Mouse (Mus musculus) layer of hippocampus, adult 11-12 months (tissue): Measurements from ENCODE around the gene Srgap3.

Experiments
- DNase-seq: peaks from one replicate; pipeline ENCODE4 v3.0.0; 2022; ENCODE audit warnings: low spot score

Srgap3 gene

DNA sequence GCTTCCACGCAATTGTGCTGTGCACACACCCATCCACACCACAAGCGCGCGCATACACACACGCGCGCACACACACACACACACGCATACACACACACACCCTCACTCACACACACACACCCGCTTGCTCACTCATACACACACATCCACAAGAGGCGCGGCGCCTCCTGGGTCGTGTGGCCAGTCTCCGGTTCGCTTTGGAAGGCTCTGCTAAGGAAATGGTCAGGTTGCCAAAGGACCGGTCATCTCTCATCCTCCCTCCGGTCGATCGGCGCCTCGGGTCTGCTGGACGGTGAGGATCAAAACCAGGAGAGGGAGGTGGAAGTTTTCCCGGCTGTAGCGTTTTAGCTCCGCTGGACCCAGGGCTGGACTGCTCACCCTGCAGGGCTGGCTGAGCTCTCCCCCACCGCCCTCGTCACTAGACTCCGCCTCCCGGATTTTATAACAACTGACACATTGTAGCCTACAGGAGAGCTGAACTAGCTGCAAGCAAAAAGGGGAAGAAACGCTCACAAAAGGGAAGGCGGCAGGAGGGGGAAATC is at the start of gene Srgap3:
Gene Srgap3 (minus strand): TSS at position 372 of the 542 bp plus-strand sequence.
- DNase-seq = peak; percentile 90

DNA sequence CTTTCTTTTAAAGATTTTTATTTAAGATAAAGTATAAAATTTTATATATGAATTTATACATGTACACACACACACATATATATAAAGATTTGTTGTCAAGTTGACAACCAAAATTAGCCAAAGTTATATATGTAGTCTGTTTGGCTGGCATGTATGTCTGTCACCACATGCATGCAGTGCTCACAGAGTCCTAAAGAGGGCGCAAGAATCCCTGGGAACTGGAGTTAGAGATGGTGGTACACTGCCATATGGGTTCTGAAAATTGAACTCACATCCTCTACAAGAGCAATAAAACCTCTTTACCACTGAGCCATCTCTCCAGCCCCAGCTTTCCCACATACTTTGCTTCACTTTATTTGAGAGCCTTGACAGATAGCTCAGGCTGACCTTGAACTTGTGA is 48.6 kb upstream of the Srgap3 start:
- DNase-seq = no peak

DNA sequence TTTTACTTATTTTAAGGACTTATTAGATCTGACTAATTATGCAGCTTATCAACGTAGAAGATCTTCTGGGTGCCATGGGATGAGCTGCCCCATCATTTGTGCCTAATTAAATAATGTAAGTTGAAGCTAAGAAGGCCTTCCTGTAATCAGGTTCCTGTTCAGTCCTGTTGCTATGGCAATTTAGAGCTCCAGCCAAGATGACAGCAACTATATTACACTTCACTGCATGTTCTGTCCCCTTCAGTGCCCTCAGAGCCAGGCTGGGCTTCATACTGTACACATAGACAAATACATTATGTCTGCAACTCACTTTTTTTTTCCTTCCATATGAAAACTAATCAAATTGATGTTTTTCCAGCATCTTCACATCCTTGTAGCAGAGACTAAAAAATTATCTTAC is 43.1 kb upstream of the Srgap3 start:
- no peak for DNase-seq

DNA sequence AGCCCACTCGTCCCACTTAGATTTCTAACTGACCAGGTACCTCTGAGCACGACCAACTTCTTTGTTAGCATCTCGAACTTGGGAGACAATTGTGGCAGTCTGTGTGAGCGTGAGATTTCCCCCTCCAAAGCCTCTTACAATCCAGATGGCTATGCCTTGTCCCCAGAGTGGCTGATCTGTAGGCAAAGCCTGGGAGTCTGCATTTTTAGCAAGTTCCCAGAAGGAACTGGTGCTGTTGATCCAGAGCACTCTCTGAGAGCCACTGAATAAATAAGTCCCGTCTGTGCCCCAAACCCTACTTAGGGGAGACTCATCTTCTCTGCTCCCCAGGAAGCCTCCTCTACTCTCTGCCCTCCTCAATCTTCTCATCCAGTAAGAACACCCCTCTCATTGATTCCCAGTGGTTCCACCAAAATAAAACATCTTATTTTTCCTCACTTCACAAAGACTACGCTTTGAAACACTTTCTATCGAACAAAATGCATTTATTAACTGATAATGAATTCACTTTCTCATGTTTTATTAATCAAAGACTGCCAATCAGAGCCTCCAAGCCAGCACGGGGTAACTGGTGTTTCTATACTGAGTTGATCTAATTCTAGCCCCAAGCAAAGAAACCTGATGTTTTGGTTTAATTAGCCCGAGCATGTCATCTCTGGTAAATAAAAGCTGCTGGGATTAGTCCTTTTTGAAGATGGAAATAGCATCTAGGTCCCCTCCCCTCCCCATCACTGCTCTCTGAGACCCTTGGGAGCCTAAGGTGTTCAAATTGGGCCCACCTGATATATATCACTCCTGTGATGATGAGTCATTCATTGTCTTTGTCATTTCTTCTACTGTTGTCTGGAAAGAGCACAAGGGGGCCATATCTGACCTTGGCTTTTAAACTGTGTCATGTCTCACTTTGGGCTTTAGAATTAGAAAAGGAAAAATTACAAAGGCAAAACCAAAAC is 38.6 kb upstream of the Srgap3 start:
- no peak for DNase-seq

DNA sequence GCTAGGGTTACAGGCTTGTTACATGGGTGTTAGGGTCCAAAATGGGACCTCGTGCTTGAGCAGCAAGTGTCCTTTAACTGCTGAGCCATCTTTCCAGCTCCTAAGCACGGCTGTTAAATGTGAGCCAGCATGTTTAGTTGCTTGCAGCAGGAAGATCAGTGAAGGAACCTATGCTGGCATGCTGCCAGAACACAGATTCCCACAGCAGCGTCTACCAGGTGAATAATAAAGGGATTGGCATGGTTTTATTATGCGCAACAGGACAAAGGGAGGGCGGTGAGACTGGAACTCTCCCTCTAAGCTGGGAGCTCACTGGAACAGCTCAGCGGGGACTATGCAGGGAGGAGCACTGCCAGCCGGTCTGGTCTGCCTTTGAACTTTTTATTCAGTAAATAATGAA is 35.2 kb upstream of the Srgap3 start:
- DNase-seq = no peak

DNA sequence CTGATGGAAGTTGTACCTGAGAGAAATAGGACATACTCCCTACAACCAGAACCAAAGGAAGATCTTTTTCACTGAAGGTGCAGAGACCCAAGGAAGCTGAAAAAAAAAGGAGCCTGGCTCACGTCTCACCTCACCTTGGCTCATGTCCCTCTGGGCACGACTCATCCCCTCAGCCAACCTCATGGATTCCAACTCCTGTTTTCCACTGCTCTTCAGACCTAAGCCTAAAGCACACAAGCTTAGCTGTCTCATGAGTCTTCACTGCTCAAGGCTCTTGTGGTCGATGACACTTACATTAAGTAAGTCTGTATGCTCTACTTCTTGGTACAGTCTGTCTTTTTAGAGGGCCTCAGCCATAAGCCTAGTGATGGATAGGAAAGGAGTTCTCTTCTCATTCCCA is 31.9 kb upstream of the Srgap3 start:
- DNase-seq = no peak

DNA sequence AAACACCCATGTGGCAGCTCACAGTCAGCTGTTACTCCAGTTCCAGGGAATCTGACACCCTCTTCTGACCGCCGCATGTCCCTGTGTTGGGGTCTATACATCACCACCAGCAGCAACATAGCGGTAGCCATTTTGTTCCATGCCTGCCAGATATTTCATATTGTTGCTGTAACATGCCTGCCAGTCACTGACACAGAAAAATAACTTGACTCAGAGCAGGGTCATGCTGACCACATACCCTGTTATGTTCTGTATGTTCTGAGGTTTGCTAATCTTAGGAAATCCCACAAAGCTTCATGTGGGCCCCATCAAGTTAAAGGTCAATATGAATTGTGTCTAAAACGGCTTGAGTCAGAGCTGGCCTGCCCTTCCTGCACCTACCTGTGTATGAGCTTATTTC is 30.2 kb upstream of the Srgap3 start:
- no peak for DNase-seq

DNA sequence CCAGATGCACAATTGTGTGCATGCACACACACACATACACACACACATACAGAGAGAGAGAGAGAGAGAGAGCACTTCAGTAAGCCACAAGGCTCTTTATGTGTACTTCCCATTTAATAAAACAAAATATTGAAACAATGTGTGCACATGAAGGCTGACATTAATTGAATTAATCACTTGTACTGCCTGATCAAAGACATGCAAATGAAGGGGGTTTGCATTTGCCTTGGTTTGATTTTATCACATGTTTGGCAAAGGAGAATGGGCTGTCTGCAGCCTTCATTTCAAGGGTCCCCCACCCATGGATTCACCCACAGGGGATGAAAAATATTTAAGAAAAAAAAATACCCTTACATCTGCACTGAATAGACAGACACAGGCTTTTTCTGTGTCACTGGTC is 29.5 kb upstream of the Srgap3 start:
- DNase-seq = no peak

DNA sequence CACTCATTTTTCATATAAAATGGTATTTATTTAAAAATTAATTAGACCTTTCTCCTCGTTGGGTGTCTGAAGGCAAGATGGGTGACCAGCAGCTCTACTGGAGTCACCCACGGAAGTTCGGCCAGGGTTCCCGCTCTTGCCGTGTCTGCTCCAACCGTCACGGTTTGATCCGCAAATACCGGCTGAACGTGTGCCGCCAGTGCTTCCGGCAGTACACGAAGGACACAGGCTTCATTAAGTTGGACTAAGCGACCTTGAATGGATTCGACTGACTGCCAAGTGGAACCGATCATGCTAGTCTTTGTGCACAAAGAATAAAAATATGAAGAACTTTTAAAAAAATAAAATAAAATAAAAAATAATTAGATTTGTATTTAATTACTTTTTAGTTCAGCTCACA is 29.1 kb upstream of the Srgap3 start:
- no peak for DNase-seq

DNA sequence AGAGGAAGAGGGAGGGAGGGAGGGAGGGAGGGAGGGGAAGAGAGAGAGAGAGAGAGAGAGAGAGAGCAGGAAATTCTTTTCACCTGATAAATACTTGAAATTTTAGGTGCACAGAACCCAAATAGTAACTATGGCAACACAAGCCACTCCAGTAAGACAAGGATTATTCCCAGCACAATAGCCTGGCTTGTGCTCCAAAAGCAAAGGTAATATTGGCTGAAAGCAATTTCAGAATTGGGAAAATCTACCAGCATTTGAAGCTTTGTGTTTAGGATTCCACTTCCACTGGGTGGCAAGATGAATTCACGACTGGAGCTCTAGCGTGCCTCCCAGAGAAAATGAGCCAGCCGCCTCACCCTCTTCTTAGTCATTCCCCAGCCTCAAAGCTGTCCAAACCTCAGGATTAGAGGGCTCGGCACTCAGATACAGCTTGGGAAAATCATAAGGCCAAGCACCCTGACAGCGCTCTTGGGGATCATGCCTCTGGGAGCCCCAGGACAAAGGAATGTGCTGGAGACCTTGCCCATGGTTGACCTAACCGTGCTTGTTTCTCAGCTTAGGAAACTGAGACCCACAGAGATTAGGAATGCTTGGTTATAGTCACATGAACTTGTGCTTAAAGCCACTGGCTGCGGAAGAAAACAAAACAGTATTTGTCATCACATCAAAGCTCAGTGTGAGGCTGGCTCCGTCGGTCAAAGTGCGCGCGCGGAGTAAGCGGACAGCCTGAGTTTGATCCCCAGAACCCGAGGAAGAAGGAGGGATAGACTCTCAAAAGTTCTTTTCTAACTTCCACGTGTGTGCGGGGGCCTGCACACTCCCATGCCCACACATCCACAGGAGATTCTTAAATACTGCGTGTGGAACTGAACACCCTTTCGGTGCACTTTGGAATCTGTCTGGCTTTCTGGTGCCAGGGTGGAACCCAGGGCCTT is 27.0 kb upstream of the Srgap3 start:
- DNase-seq = no peak

DNA sequence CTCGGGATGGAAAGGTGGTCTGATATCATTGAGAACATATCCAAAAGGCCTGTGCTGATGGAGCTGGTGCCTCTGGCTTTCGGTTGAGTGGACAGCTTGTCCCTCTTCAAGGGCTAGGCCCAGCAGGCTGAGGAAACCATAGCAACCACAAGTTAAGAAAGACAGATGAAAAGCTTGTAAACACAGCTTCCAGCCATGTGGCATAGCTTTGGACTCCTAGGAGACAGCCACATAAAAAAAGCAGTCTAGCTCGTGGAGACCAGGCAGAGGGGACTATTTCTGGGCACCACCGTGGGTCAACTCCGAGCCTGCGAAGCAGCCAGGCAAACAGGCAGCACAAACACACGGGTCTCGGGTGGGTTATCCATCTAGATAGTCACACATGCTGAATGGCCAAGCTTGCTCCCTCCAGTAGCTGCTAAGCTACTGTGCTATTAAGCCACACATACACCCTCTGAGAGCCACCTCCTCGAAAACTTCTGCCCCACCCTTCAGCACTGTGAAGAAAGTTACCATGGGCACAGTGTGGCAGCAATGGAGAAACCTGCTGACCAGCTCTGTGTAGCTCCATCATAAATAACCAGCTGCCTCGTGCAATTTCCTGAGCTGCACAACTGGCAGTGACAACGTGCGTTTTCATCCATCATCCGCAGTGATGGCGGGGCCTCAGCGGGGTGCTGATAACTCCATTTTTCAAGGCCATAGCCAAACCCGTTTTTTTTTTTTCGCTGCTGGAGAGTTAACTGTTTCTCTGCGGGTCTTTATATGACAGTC is 26.0 kb upstream of the Srgap3 start:
- DNase-seq = peak; percentile 57

DNA sequence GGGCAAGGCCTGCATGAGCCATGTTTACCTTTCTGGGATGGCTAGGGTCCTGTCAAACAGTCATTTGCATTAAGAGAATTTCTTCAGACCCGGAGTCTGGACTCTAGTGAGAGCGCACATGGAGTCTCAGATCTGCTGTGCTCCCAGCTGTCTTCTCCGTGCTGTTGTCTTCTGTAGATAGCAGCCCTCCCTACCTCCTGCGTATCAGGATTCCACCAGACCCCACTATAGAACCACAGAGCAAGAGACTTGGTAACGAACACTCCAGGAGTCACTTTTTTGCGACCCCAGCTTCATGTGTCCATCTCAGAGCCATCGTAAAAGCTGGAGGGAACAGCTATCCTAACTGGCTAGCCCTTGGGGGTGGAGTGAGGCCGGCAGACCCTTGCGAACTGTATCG is 25.1 kb upstream of the Srgap3 start:
- no peak for DNase-seq

DNA sequence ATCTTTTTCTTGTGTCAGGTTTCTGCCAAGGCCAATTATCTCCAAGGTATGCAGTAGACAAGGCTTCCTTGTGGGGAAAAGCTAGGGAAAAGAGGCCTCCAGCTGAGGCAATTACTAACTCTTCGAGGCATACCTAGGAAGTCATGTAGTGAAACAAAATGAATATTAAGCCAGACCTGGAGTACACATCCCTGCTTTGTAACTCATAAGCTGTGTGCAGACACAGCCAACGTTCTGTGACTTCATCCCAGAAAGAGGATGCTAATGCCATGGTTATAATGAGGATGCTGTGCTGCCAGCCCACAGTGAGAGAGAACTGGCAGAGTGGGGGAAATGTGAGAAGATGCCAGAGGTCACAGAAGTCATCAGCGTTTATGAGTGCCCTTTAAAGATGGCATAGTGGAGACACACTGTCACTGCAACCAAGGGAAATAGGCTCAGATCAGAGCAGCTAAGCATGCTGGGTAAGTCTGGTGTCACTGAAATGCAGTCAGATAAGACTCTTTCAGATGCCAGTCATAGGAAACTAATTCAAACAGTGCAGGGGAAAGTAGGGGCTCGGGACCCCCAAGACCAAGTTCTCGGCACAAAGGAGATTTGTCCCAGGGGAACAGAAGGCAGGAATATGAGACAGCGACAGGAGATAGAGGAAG is 24.2 kb upstream of the Srgap3 start:
- DNase-seq = no peak

DNA sequence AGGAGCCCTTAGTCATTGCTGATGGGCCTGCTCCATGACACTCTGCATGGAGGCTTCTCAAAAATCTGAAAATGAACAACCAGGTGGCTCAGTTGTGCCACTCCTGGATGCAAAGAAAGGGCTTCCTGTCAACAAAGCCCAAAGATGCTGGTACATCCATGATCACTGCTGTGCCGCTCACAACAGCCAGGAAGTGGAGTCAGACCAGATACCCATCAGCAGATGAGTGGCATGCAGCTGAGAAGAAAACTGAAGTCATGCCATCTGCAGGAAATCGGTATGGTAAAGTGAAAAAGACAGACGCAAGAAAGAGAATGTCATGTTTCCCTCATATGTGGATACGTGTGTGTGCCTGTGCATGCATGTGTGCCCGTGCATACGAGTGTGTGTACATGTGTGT is 20.3 kb upstream of the Srgap3 start:
- DNase-seq = no peak

DNA sequence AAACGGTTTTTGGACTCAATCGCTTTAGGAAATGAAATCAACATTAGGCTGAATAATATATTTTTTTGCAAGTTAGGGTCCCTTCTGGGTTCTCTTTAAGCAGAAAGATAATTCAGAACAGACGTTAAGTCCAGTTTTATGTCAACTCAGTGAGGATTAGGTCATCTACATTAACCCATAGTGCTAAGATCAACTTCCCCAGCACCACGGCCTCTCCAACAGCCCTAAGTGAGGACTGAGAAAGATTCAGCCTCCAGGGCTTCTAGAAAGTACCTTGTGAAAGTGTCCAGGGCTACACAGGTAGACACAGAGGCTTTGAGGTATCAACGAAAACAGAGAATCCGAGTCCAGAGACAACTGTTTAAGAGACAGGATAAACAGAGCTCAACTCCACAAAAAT is 11.3 kb upstream of the Srgap3 start:
- no peak for DNase-seq

DNA sequence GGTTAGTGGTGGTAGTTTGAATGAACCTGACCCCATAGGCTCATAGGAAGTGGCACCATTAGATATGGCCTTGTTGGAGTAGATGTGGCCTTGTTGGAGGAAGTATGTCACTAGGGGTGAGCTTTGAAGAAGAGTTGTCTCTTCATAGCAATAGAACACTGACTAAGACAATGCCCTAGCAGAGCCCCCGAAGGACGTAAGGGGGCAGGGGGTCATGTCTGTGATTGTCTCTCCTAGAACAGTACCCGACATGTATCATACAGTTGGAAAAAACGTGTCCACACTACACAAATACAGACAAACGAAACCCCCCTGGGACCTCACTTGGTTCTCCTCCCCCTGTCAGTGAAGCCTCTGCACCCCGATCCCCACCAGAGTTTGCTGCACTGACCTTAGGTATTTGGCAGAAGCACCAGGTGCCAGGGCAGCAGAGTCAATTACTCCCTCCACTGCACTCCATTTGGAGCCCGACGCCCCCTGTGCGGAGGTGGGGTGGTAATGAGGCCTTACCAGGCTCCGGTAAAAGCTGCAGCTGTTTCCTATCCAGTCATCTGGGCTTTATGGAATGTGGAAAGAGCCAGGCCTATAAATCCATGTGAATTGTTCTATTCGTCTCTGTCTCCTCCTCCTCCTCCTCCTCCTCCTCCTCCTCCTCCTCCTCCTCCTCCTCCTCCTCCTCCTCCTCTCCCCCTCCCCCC is 10.7 kb upstream of the Srgap3 start:
- no peak for DNase-seq

DNA sequence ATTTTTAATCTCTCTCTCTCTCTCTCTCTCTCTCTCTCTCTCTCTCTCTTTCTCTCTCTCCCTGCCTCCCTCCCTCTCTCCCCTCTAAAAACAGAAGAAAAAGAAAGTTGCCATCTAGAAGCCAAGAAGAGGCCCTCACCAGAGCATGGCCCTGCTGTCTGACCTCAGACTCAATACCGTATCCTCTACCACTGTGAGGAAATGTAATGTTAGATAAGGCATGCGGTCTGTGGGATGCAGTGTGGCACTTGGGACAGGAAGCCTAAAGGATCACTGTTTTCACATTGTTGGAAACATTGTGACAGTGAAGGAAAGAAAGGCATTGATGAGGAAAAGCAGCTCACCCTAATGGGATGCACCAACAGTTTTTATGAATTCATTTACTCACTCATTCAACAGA is 8.7 kb upstream of the Srgap3 start:
- no peak for DNase-seq

DNA sequence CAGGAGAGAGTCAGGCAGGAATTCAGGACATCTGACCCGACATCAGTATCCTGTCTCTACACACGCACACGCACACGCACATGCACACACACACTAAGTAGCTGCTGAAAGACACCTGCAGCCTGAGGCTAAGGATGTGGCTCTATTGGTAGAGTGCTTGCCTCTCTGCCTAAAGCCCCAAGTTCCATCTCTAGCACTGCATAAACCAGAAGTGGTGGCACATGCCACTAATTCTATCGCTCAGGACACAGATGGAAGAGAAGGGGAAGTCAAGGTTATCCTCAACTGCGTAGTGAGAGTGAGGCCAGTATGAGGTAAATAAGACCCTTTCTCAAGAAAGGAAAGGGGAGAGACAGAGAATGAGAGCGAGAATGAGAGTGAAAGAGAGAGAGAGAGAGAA is 6.8 kb upstream of the Srgap3 start:
- no peak for DNase-seq

DNA sequence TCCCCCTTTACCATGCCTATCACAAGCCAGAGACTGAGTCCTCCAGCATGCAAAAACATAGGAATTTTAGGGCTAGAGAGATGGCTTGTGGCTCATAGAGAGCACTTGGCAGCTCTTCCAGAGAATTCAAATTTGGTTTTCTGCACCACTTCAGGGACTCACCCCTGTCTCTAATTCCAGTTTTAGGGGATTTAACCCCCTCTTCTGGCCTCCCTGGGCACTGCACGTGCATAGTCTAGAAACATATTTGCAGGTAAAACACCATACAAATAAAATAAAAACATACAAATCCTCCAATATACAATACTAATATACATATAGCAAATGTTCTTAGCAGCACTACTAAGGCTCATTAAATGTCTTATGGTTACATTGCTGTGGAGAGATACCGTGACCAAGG is 4.2 kb upstream of the Srgap3 start:
- DNase-seq = no peak

DNA sequence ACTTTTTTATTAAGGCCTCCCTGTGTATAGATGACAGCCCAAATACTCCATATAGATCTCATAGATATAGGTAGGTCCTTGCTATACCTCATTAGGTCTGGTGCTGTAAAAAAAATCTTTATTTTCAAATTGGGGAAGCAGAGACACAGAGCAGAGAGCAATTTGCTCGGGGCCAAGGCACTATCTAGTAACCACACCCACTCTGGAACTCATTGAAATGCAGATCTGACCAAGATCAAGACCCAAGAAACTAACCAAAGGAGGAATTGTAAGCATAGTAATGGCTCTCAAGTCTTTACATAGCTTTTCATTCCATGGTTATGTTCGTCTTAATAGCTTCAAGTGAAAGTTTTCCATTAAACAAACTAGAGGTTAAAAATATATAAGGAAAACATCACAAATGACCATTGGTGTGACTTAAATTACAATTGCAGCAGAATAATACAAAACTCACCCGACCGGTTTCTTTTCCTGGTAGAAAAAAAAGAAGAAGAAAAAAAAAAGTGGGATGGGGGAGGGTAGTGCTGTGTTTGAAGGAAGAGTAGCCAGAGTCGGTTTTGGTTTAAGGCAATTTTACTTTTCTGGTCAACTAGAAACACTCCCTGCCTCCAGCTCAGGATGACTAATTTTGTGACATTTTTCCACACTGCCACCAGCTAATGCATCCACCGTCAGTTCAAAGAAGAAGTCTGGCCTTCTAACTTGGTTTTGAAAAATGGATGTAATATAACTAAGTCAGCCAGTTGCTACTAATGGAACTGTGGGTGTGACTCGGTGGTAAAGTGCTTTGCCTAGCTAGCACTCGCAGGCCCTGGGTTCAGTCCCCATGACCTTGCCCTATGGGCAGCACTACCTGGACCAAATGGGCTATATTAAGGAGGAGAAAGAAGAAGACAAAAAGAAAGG is 3.4 kb upstream of the Srgap3 start:
- DNase-seq = no peak
